Mouse (Mus musculus): Measurements from ENCODE around the gene Rora. TPM values are rescaled to one million over a fixed set of nuclear protein-coding genes. Genes with fewer than 3 reads are reported as not detected.

Gene Rora
- polyA plus RNA-seq, 1 experiment from 2014 or later, result 7.5 TPM

- H3K4me1 ChIP-seq (replicated peaks; ENCODE audit: control insufficient read depth, insufficient read depth), result no peaks in the 10 kb centered on the region
- 52% methylated on average over 4 of the region's 4 CpGs for WGBS
- DNase-seq (ENCODE audit: low spot score) (no peak), ATAC-seq (ENCODE audit: low FRiP score, low TSS enrichment) (no peak)
- no peak for TF ChIP-seq CTCF (IDR thresholded peaks at IDR 0.05; ENCODE audit: low read depth)
- H3K27me3 ChIP-seq (ENCODE audit: control insufficient read depth, insufficient read depth, low read length), result no peaks in the 10 kb centered on the region
- H3K36me3 ChIP-seq (ENCODE audit: control insufficient read depth, insufficient read depth, low read length), result no peaks in the 10 kb centered on the region
- H3K27ac ChIP-seq (replicated peaks), result no peak overlapping the region
- no peaks in the 10 kb centered on the region for H3K9me3 ChIP-seq (ENCODE audit: control insufficient read depth, low read length)
- H3K4me3 ChIP-seq (ENCODE audit: low read depth, low read length), result no peak overlapping the region
- H3K4me2 ChIP-seq (replicated peaks; ENCODE audit: low read depth), result no peak overlapping the region
- H3K9ac ChIP-seq (ENCODE audit: low read length), result no peak overlapping the region
Measured at GRCm38 (mm10) chr9:69387296-69387695, 733.7 kb downstream of the Rora start.

GRCm38 (mm10) chr9:69390631-69391030, 737.0 kb downstream of the Rora start:
- no peaks in the 10 kb centered on the region for H3K36me3 ChIP-seq (ENCODE audit: control insufficient read depth, insufficient read depth, low read length)
- no peak overlapping the region for H3K27ac ChIP-seq (replicated peaks)
- no peak overlapping the region for H3K4me2 ChIP-seq (replicated peaks; ENCODE audit: low read depth)
- no peak overlapping the region for H3K4me3 ChIP-seq (ENCODE audit: low read depth, low read length)
- no peaks in the 10 kb centered on the region for H3K9me3 ChIP-seq (ENCODE audit: control insufficient read depth, low read length)
- H3K4me1 ChIP-seq (replicated peaks; ENCODE audit: control insufficient read depth, insufficient read depth), result no peaks in the 10 kb centered on the region
- no peak overlapping the region for H3K9ac ChIP-seq (ENCODE audit: low read length)
- no peak for ATAC-seq (ENCODE audit: low FRiP score, low TSS enrichment)
- H3K27me3 ChIP-seq (ENCODE audit: control insufficient read depth, insufficient read depth, low read length), result no peaks in the 10 kb centered on the region
- TF ChIP-seq EP300 (optimal IDR thresholded peaks at IDR 0.05) (no peak), CTCF (IDR thresholded peaks at IDR 0.05; ENCODE audit: low read depth) (no peak)
- DNase-seq (ENCODE audit: low spot score), result no peak
- 71% methylated on average over 4 of the region's 4 CpGs for WGBS

- DNase-seq (ENCODE audit: low spot score), result no peak
- TF ChIP-seq CTCF (IDR thresholded peaks at IDR 0.05; ENCODE audit: low read depth) (no peak), EP300 (optimal IDR thresholded peaks at IDR 0.05) (no peak)
- 83% methylated on average over 5 of the region's 5 CpGs for WGBS
- H3K9ac ChIP-seq (ENCODE audit: low read length), result no peak overlapping the region
- peaks cover 4% of the 10 kb centered on the region; the same call in 1 of the 2 replicates for H3K4me1 ChIP-seq (replicated peaks; ENCODE audit: control insufficient read depth, insufficient read depth)
- H3K27me3 ChIP-seq (ENCODE audit: control insufficient read depth, insufficient read depth, low read length), result no peaks in the 10 kb centered on the region
- no peak overlapping the region for H3K4me3 ChIP-seq (ENCODE audit: low read depth, low read length)
- no peaks in the 10 kb centered on the region for H3K9me3 ChIP-seq (ENCODE audit: control insufficient read depth, low read length)
- H3K27ac ChIP-seq (replicated peaks), result no peak overlapping the region
- no peak for ATAC-seq (ENCODE audit: low FRiP score, low TSS enrichment)
- H3K4me2 ChIP-seq (replicated peaks; ENCODE audit: low read depth), result no peak overlapping the region
- H3K36me3 ChIP-seq (ENCODE audit: control insufficient read depth, insufficient read depth, low read length), result no peaks in the 10 kb centered on the region
Measured at GRCm38 (mm10) chr9:69394234-69394633, 740.6 kb downstream of the Rora start.

GRCm38 (mm10) chr9:69397432-69397759, 743.8 kb downstream of the Rora start:
- ATAC-seq (ENCODE audit: low FRiP score, low TSS enrichment) (peak; percentile 48), DNase-seq (ENCODE audit: low spot score) (no peak)
- H3K4me3 ChIP-seq (ENCODE audit: low read depth, low read length), result peak overlapping the region; percentile 90
- H3K4me2 ChIP-seq (replicated peaks; ENCODE audit: low read depth), result peak overlapping the region; percentile 96
- H3K9ac ChIP-seq (ENCODE audit: low read length), result peak overlapping the region; percentile 97
- H3K9me3 ChIP-seq (ENCODE audit: control insufficient read depth, low read length), result no peaks in the 10 kb centered on the region
- no peaks in the 10 kb centered on the region for H3K27me3 ChIP-seq (ENCODE audit: control insufficient read depth, insufficient read depth, low read length)
- WGBS, result 57% methylated on average over 2 of the region's 2 CpGs
- H3K4me1 ChIP-seq (replicated peaks; ENCODE audit: control insufficient read depth, insufficient read depth), result peaks cover 4% of the 10 kb centered on the region; the same call in 1 of the 2 replicates
- TF ChIP-seq CTCF (IDR thresholded peaks at IDR 0.05; ENCODE audit: low read depth), result no peak
- no peak for TF ChIP-seq EP300 (optimal IDR thresholded peaks at IDR 0.05)
- no peaks in the 10 kb centered on the region for H3K36me3 ChIP-seq (ENCODE audit: control insufficient read depth, insufficient read depth, low read length)
- H3K27ac ChIP-seq (replicated peaks), result peak overlapping the region; percentile 94; the same call in 1 of the 2 replicates

- Histone ChIP-seq H3K9me3 (ENCODE audit: control insufficient read depth, low read length) (no peaks in the 10 kb centered on the region), H3K9ac (ENCODE audit: low read length) (peak within 1 kb of the TSS; percentile 97), H3K4me1 (replicated peaks; ENCODE audit: control insufficient read depth, insufficient read depth) (peaks cover 4% of the 10 kb centered on the region; the same call in 1 of the 2 replicates), H3K4me2 (replicated peaks; ENCODE audit: low read depth) (peak within 1 kb of the TSS; percentile 96), H3K27me3 (ENCODE audit: control insufficient read depth, insufficient read depth, low read length) (no peaks in the 10 kb centered on the region), H3K27ac (replicated peaks) (peak within 1 kb of the TSS; percentile 94), H3K4me3 (ENCODE audit: low read depth, low read length) (peak within 1 kb of the TSS; percentile 90), H3K36me3 (ENCODE audit: control insufficient read depth, insufficient read depth, low read length) (no peaks in the 10 kb centered on the region)
- TF ChIP-seq EP300 (optimal IDR thresholded peaks at IDR 0.05), result no peak
- 0 out of 2 replicates have a peak, but pooled peaks have one; percentile 3 for TF ChIP-seq CTCF (IDR thresholded peaks at IDR 0.05; ENCODE audit: low read depth)
- peak; percentile 83 for DNase-seq (ENCODE audit: low spot score)
- under 1% methylated on average over 51 of the region's 53 CpGs for WGBS
- ATAC-seq (ENCODE audit: low FRiP score, low TSS enrichment), result peak; percentile 90
Measured at GRCm38 (mm10) chr9:69397760-69398452, 744.3 kb downstream of the Rora start, which contains the start of gene Ice2. TSS of gene Ice2 (plus strand) at chr9:69397906.

GRCm38 (mm10) chr9:69398453-69398850, 744.9 kb downstream of the Rora start:
- peaks cover 4% of the 10 kb centered on the region; the same call in 1 of the 2 replicates for H3K4me1 ChIP-seq (replicated peaks; ENCODE audit: control insufficient read depth, insufficient read depth)
- peak overlapping the region; percentile 97 for H3K9ac ChIP-seq (ENCODE audit: low read length)
- H3K36me3 ChIP-seq (ENCODE audit: control insufficient read depth, insufficient read depth, low read length), result no peaks in the 10 kb centered on the region
- TF ChIP-seq EP300 (optimal IDR thresholded peaks at IDR 0.05), result no peak
- no peak for TF ChIP-seq CTCF (IDR thresholded peaks at IDR 0.05; ENCODE audit: low read depth)
- peak overlapping the region; percentile 96 for H3K4me2 ChIP-seq (replicated peaks; ENCODE audit: low read depth)
- no peaks in the 10 kb centered on the region for H3K9me3 ChIP-seq (ENCODE audit: control insufficient read depth, low read length)
- H3K27ac ChIP-seq (replicated peaks), result peak overlapping the region; percentile 94
- DNase-seq (ENCODE audit: low spot score) (no peak), ATAC-seq (ENCODE audit: low FRiP score, low TSS enrichment) (peak; percentile 43)
- H3K27me3 ChIP-seq (ENCODE audit: control insufficient read depth, insufficient read depth, low read length), result no peaks in the 10 kb centered on the region
- peak overlapping the region; percentile 90 for H3K4me3 ChIP-seq (ENCODE audit: low read depth, low read length)
- WGBS, result 5% methylated on average over 10 of the region's 10 CpGs

All from stomach, postnatal 0 days (tissue).